Mouse (Mus musculus): ENCODE results near the gene Card19. TPM values are rescaled to one million over a fixed set of nuclear protein-coding genes. Genes with fewer than 3 reads are reported as not detected.

Card19 gene
- polyA plus RNA-seq, 1 experiment from 2014 or later, result 32.0 TPM

DNA sequence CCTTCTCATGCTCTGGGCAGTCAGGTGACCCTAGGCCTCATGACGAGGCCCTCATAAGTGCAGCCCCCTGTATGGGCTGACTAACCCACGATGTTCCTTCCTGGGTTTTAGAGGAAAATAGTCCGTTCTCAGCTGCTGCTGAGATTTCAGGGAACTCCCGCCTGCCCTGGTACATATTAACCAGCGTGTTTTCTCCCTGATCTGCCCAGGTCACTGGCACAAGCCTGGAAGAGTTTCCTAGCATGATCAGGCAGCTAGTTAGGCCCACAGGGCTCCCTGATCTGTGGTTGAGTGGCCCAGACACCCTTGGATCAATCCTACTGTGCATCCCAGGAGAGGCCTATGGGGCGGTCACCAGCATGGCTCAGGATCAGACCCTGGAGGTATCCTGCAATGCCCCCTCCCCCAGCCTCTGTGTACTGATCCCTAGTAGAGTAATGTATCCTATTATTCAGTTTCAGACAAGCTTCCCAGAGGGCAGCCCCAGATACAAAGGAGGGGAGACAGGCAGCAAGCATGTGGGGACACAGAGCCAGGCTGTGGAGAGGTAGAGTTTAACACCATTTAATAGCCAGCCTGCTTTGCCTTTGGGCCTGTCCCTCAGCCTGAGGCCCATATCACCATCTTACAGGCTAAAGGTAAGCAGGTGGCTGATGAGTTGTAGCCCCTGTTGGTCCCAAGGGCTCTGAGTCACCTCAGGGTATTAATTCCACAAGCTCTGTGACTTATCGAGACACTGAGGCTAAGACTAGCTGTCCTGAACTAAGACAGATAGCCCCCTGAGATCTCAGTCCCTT is 24.8 kb downstream of the Card19 start:
- Histone ChIP-seq H3K27ac (no peak overlapping the region), H3K4me2 (replicated peaks) (no peak overlapping the region), H3K4me1 (peaks cover 43% of the 10 kb centered on the region), H3K9me3 (no peaks in the 10 kb centered on the region), H3K4me3 (no peak overlapping the region), H3K9ac (no peak overlapping the region), H3K36me3 (0 out of 2 replicates have a peak, but pooled peaks cover 7% of the 10 kb centered on the region), H3K27me3 (replicated peaks) (no peaks in the 10 kb centered on the region)
- no peak for ATAC-seq (ENCODE audit: low FRiP score, low read depth)
- WGBS, result 72% methylated on average over 7 of the region's 7 CpGs

DNA sequence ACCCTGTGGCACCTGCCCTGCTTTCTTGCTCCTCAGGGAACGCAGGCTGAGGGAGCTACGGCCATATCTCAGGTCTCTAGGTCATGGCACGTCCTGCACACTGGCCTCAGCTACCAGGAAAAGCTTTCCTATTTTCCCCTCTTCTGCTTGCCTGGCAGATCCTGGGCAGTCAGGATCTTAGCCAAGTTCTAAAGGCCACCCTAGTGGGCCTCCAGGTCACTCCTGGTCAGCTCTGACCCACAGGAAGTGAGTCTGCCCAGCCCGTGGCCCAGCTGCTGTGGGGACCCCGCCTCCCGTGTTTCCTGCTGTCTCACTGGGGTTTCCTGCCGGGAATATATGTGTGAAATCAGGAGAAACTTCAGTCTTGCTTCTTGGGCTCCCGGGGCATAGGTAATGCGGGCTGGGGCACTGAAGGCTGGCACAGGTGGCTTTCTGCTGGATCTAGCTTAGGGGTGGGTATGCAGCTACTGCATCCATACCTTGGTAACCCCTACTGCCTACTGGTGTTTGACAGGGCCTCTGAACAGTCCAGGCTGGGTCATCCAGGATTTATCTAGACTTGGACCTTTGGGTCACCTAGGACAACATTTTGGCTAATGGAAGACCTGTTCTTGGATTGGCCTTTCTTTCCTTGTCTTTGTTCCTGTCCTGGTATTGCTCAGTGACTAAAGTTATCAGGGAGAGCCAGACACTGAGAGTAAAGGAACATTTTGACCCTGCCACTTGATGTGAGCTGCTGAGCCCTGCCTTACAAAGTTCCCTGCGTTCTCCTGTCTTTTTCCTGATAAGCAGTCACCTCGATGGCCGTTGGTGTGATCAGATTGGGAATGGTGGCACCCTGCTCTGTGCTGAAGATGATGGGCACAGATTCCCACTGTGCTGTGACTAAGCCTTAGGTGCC is 25.6 kb downstream of the Card19 start:
- H3K36me3 ChIP-seq, result no peaks in the 10 kb centered on the region
- no peak overlapping the region for H3K27ac ChIP-seq
- no peak overlapping the region for H3K4me3 ChIP-seq
- 81% methylated on average over 12 of the region's 12 CpGs for WGBS
- no peak for ATAC-seq (ENCODE audit: low FRiP score, low read depth)
- no peak overlapping the region for H3K9ac ChIP-seq
- H3K27me3 ChIP-seq (replicated peaks), result no peaks in the 10 kb centered on the region
- no peaks in the 10 kb centered on the region for H3K9me3 ChIP-seq
- H3K4me1 ChIP-seq, result peaks cover 43% of the 10 kb centered on the region
- H3K4me2 ChIP-seq (replicated peaks), result no peak overlapping the region

DNA sequence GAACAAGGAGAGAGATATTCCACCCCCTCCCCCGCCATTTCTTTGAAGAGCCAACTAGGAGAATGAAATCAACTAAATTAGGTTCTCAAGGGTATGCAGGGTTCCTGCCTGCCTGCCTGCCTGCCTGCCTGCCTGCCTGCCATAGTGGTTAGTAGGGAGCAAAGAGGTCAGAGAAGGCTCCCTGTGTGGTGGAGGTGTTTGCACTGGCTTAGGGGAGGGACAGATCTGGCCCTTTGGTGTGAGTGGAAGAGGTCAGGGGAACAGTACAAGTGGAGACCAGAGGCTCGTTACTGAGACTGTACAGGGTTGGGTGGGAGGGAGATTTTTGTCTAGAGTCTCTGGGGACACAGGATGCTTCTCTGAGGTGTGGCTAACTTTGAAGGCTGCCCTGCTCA is 26.9 kb downstream of the Card19 start:
- Histone ChIP-seq H3K27ac (no peak overlapping the region), H3K9ac (no peak overlapping the region), H3K4me3 (no peak overlapping the region), H3K4me2 (replicated peaks) (peak overlapping the region; percentile 99; the same call in 1 of the 2 replicates), H3K9me3 (no peaks in the 10 kb centered on the region), H3K27me3 (replicated peaks) (no peaks in the 10 kb centered on the region), H3K36me3 (no peaks in the 10 kb centered on the region), H3K4me1 (peaks cover 43% of the 10 kb centered on the region)
- no peak for ATAC-seq (ENCODE audit: low FRiP score, low read depth)
- WGBS, result 70% methylated on average over 2 of the region's 2 CpGs

DNA sequence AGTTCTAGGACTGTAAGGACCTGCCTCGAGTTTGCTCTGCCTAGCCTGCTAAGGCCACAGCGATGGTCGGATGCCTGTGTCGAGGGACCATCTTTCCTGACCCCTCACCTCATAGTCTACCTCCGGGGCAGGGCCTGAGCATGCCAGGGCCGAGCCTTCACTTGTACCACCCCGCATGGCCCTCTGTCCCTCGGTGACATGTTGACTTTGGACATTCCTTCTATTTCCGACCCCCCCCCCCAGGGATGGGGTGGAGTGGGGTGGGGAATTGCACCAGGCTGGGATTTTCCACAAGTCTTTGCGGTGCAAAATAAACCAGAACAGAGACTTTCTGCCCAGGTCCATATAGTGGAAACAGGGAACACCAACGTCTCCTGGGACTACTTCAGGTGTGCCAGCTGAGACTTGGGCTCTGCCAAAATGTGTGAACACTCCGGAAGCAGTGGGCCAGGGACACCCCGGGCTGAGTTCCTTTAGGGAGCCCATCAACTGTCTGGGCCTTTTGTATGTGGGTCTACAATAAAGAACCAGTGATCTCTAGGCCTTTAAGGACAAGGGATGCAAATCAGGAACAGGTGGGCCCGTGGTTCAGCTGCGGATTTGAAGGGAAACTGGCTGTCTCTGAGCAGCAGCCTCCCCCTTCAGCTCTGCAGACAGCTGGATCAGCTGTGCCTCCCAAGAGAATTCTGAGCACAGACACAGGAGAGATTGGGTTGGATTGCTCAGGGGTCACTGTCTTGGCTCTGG is 27.4 kb downstream of the Card19 start:
- no peaks in the 10 kb centered on the region for H3K9me3 ChIP-seq
- H3K9ac ChIP-seq, result peak overlapping the region; percentile 64; the same call in 1 of the 2 replicates
- no peak overlapping the region for H3K27ac ChIP-seq
- H3K4me1 ChIP-seq, result peaks cover 43% of the 10 kb centered on the region
- no peak for ATAC-seq (ENCODE audit: low FRiP score, low read depth)
- peak overlapping the region; percentile 99 for H3K4me2 ChIP-seq (replicated peaks)
- peak overlapping the region; percentile 64 for H3K4me3 ChIP-seq
- 25% methylated on average over 15 of the region's 15 CpGs for WGBS
- no peaks in the 10 kb centered on the region for H3K27me3 ChIP-seq (replicated peaks)
- no peaks in the 10 kb centered on the region for H3K36me3 ChIP-seq

DNA sequence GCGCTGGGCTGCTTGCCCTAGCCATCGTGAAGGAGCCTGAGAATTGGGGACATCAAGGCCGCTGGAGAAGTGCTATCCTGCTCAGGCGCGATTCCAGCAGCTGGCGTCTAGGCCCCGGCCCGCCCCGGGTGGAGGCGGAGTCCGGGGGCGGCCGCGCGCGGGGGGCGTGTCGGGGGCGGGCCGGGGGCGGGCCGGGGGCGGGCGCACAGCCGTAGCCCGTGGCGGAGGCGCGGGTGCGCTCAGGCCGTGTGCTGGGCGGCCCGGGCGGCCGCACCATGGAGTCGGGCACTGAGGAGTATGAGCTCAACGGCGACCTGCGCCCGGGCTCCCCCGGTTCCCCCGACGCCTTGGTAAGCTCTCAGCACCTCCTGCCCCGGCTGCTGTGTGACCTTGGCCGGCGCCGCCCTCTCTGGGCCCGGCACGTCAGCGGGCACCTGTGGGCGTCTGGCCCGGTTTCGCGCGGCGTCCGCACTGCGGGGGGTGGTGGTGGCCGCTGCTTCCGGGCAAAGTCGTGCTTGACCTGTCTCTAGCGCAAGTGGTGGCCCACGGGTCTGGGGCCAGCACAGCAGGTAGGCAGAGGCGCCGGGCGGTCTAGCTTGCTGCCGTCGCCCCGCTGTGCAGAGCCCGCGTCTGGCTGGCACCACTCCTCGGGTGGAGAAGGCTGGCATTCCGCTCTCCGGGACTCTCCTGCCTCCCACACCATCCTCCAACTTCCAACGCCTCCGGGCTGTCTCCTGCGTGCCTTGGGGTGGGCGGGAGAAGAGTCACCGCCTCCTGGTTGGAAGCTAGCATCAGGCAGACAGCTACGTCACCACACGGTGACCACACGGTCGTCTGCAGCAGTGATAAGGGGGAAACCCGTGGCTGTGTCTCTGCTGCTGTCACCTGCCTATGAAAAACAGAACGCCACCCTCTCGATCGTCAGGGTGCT is 28.3 kb downstream of the Card19 start, which contains the start of gene Ninj1:
Gene Ninj1 (plus strand): TSS at position 198 of the 931 bp plus-strand sequence.
- Histone ChIP-seq H3K4me1 (peaks cover 41% of the 10 kb centered on the region), H3K27ac (no peak within 1 kb of the TSS)

DNA sequence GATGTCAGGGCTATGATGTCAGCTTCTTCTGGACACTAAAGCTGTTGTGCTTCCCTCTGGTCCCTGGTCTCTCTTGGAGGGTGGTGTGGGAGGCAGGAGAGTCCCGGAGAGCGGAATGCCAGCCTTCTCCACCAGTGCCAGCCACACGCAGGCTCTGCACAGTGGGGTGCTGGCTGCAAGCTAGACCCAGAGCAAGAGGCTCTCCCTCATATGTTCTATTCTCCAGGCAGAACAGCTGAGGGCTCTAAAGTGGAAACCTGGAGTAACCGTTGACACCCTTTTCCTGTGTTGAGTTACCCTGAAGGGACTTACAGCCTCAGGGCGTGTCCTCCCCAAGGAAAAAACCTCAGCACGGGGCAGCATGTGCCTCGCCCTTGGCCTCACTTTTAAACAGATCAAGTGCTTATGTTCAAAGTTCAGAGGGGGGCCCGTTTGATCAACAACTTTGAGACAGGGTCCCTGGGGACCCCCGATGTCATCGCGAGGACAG is 29.0 kb downstream of the Card19 start:
- Histone ChIP-seq H3K27me3 (replicated peaks) (no peaks in the 10 kb centered on the region), H3K4me1 (peaks cover 36% of the 10 kb centered on the region)

More for the DNA sequence above, 28.3 kb downstream of the Card19 start, which contains the start of gene Ninj1:
- ATAC-seq (ENCODE audit: low FRiP score, low read depth), result peak; percentile 92
- Histone ChIP-seq H3K4me3 (peak within 1 kb of the TSS; percentile 64), H3K36me3 (no peaks in the 10 kb centered on the region), H3K4me2 (replicated peaks) (peak within 1 kb of the TSS; percentile 99), H3K9me3 (no peaks in the 10 kb centered on the region), H3K27me3 (replicated peaks) (no peaks in the 10 kb centered on the region), H3K9ac (peak within 1 kb of the TSS; percentile 64)
- WGBS, result under 1% methylated on average over 70 of the region's 87 CpGs

DNA sequence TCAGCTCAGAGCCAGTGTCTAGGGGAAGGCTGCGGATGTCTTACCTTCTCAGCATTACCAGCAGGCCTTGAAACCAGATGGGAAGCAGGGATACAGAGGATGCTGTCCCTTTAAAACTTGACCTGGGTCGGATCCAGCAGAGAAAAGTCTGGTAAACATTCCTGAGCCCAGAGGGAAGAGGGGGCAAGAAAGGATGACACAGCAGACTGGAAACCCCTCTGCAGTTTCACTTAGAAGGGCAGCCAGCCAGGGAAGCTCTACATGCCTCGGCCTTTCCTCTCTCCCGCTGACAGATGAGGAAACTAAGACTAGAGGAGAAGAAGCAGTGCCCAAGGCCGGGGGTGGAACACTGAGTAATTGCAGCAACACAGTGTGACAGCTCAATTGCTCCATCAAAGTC is 32.2 kb downstream of the Card19 start:
- ATAC-seq (ENCODE audit: low FRiP score, low read depth), result no peak
- WGBS, result 61% methylated on average over 5 of the region's 5 CpGs
- H3K27ac ChIP-seq, result no peak overlapping the region

More for the DNA sequence above, 29.0 kb downstream of the Card19 start:
- WGBS, result 20% methylated on average over 11 of the region's 11 CpGs
- H3K9ac ChIP-seq, result peak overlapping the region; percentile 64
- H3K4me3 ChIP-seq, result peak overlapping the region; percentile 64
- H3K9me3 ChIP-seq, result no peaks in the 10 kb centered on the region
- peak overlapping the region; percentile 99 for H3K4me2 ChIP-seq (replicated peaks)
- ATAC-seq (ENCODE audit: low FRiP score, low read depth), result peak; percentile 6; the same call in 1 of the 2 replicates
- no peaks in the 10 kb centered on the region for H3K36me3 ChIP-seq
- H3K27ac ChIP-seq, result no peak overlapping the region

DNA sequence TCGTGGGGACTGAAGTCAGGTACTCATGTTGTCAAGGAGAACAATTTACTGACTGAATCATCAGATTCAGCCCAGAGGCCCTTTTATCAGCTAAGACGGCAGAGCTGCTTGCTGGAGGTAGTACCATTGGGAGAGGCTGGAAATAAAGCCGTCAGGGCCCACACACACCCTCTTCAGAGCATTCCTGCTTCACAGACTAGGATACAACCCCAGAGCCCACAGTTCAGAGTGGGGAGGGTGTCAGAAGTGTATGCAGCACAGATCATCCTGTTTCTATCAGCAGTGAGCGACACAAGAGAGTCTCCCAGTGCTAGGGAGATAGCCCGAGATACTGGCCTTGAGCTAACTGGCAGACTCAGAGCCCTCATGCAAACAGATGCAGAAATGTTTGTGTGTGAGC is 32.7 kb downstream of the Card19 start:
- Histone ChIP-seq H3K4me2 (replicated peaks) (no peak overlapping the region), H3K4me1 (peaks cover 16% of the 10 kb centered on the region), H3K9ac (0 out of 2 replicates have a peak overlapping the region, but pooled peaks have one; percentile 18), H3K27me3 (replicated peaks) (no peaks in the 10 kb centered on the region), H3K27ac (no peak overlapping the region), H3K4me3 (no peak overlapping the region), H3K9me3 (no peaks in the 10 kb centered on the region), H3K36me3 (no peaks in the 10 kb centered on the region)
- ATAC-seq (ENCODE audit: low FRiP score, low read depth), result no peak
- WGBS, result 62% methylated on average over 5 of the region's 5 CpGs

More for the DNA sequence above, 32.2 kb downstream of the Card19 start:
- Histone ChIP-seq H3K9me3 (no peaks in the 10 kb centered on the region), H3K4me3 (no peak overlapping the region), H3K4me2 (replicated peaks) (no peak overlapping the region), H3K36me3 (no peaks in the 10 kb centered on the region), H3K27me3 (replicated peaks) (no peaks in the 10 kb centered on the region), H3K4me1 (peaks cover 21% of the 10 kb centered on the region), H3K9ac (no peak overlapping the region)

DNA sequence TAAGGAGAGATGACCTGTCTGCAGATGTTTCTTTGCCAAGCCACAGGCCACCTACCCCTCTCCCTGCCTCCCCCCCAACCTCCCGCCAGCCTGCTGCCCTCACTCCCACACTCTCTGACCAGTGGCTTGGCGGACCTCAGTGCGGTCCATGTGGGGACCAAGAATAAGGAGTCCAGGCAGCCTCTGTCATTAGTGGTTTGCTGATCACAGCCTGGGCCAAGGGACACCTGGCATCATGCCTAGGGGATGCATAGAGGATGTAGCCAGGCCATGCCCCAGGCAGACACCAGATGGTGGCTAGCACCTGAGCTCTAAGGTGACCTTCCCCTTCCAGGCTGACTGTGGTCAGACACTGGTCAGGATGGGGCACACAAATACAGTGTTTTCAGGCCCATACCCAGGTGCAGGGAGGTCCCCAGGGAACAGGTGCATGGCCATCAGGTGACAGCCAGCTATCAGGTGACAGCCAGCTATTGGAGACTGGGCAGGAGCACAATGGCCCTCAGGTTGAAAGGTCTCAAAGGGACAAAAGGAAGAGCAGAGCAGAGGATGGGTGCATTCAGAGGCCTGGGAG is 34.3 kb downstream of the Card19 start:
- Histone ChIP-seq H3K4me1 (peaks cover 2% of the 10 kb centered on the region; the same call in 1 of the 2 replicates), H3K4me2 (replicated peaks) (no peak overlapping the region), H3K27ac (no peak overlapping the region), H3K9me3 (no peaks in the 10 kb centered on the region), H3K27me3 (replicated peaks) (no peaks in the 10 kb centered on the region), H3K4me3 (no peak overlapping the region), H3K36me3 (no peaks in the 10 kb centered on the region), H3K9ac (no peak overlapping the region)
- 93% methylated on average over 3 of the region's 3 CpGs for WGBS
- no peak for ATAC-seq (ENCODE audit: low FRiP score, low read depth)

DNA sequence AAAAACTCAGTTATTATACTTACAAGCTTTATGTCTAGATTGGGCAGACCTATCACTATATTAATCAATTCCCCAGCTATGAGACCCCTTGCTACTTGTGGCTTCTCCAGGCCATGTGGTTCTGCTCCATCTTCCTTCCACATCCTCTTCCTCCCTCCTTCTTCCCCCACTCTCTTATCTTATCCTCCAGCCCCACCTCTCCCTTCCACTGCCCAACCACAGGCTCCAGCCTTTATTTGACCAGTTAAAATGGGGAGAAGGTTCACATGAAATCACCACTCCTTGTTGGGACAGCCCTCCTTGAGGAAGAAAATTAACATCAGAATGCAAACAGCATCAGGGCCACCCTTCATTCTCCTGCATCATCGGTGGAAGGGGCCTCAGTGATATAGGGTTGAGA is 35.1 kb downstream of the Card19 start:
- no peaks in the 10 kb centered on the region for H3K36me3 ChIP-seq
- H3K9me3 ChIP-seq, result no peaks in the 10 kb centered on the region
- H3K9ac ChIP-seq, result no peak overlapping the region
- H3K4me1 ChIP-seq, result no peaks in the 10 kb centered on the region
- H3K4me2 ChIP-seq (replicated peaks), result no peak overlapping the region
- no peak for ATAC-seq (ENCODE audit: low FRiP score, low read depth)
- H3K27ac ChIP-seq, result no peak overlapping the region
- no peak overlapping the region for H3K4me3 ChIP-seq
- no peaks in the 10 kb centered on the region for H3K27me3 ChIP-seq (replicated peaks)
- 47% methylated on average over 1 of the region's 1 CpGs for WGBS
